Mouse (Mus musculus) Patski (cell line): ENCODE results near the gene Mier2. TPM values are rescaled to one million over a fixed set of nuclear protein-coding genes. Genes with fewer than 3 reads are reported as not detected.

Experiments used
- ATAC-seq: fragments of 100-300 bp; one replicate; pipeline ENCODE4 v1.8.0; 2021
- CTCF ChIA-PET: fragments of 350-600 bp; sonication (Branson Sonifier 250); formaldehyde crosslinking; loops from one replicate; lab custom pipeline; 2022; ENCODE audit warnings: inconsistent platforms; lab: Charles Lee
- POLR2A ChIA-PET: fragments of 350-600 bp; sonication (Branson Sonifier 250); formaldehyde crosslinking; loops from one replicate; lab custom pipeline; 2022; ENCODE audit warnings: antibody characterized with exemption, inconsistent platforms; lab: Charles Lee
- DNase-seq: peaks from one replicate; pipeline ENCODE4 v3.0.0-alpha.2; 2011; ENCODE audit warnings: low read depth, low spot score
- H3K27me3 ChIP-seq: fragments of 371-371 bp; one replicate; pipeline ENCODE4 v1.5.1; 2021
- CTCF ChIP-seq: fragments of 100-300 bp; IDR thresholded peaks from one replicate; pipeline ENCODE4 v1.5.1; 2021
- in situ Hi-C: fragments of 300-500 bp; cut with MboI; formaldehyde crosslinking; loops from 3 replicates; pipeline ENCODE4 v1.11.1; 2018; ENCODE audit warnings: low pct_unique_long_range_greater_than_20kb, mixed read lengths
- polyA plus RNA-seq: library from polyadenylated mRNA; unstranded; gene quantifications from one replicate; pipeline ENCODE4 v1.2.3, GENCODE M21; 2021

The Mier2 gene
- polyA plus RNA-seq, 1 experiment from 2014 or later, result 38.6 TPM

GRCm38 (mm10) chr10:79496701-79497288 is 58.2 kb downstream of the Mier2 start:
- POLR2A ChIA-PET, result interaction anchor here (1.0 kb wide), 1 partner anchor 31 kb away, joined by 10 read pairs; no protein-coding TSS in a partner anchor
- in situ Hi-C loops, result no loop called here
- DNase-seq, result no peak
- TF ChIP-seq CTCF, result no peak
- CTCF ChIA-PET, result no interaction called here
- H3K27me3 ChIP-seq, result peaks cover 10% of the 10 kb centered on the region
- no peak for ATAC-seq

DNA sequence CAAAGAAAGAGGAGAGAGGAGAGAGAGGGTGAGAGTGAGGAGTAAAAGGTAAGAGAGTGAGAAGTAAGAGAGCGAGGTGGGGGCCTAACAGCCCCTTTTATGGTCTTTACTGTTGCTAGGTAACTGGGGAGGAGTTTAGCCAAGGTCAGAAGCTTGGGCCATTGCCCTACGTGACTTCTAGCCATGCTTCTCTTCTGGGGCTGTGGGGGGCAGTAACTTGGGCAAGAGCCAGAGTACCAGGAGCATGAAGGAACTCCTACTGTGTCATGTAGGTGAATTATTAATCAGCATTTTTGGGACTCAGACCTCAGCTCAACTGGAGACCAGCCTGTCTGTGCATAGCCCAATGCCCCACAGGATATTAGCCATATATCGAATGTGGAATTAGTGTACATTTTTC is 59.1 kb downstream of the Mier2 start:
- peaks cover 10% of the 10 kb centered on the region for H3K27me3 ChIP-seq
- TF ChIP-seq CTCF, result no peak

More for the DNA sequence above, 59.1 kb downstream of the Mier2 start:
- ChIA-PET POLR2A (interaction anchor here (1.0 kb wide), 1 partner anchor 32 kb away, joined by 10 read pairs; no protein-coding TSS in a partner anchor), CTCF (no interaction called here)
- no peak for DNase-seq
- in situ Hi-C loops, result no loop called here
- no peak for ATAC-seq

Other genes starting within 250 kb of the Mier2 start
- not detected for gene Vmn2r82, start 198.7 kb downstream of the Mier2 start, polyA plus RNA-seq
- not detected for gene Vmn2r83, start 86.5 kb downstream of the Mier2 start, polyA plus RNA-seq
- 48.1 TPM for gene Plpp2, start 21.4 kb downstream of the Mier2 start, polyA plus RNA-seq
- not detected for gene Theg, start 32.1 kb upstream of the Mier2 start, polyA plus RNA-seq
- not detected for gene C2cd4c, start 58.8 kb upstream of the Mier2 start, polyA plus RNA-seq
- gene Shc2, start 82.7 kb upstream of the Mier2 start, polyA plus RNA-seq, result 0.04 TPM
- not detected for gene Odf3l2, start 90.5 kb upstream of the Mier2 start, polyA plus RNA-seq
- gene Madcam1, start 109.4 kb upstream of the Mier2 start, polyA plus RNA-seq, result not detected
- 62.4 TPM for gene Tpgs1, start 114.2 kb upstream of the Mier2 start, polyA plus RNA-seq
- 72.2 TPM for gene Cdc34, start 127.0 kb upstream of the Mier2 start, polyA plus RNA-seq
- 0.47 TPM for gene Gzmm, start 133.8 kb upstream of the Mier2 start, polyA plus RNA-seq
- gene Bsg, start 149.3 kb upstream of the Mier2 start, polyA plus RNA-seq, result 1,052 TPM
- 15.4 TPM for gene Hcn2, start 161.4 kb upstream of the Mier2 start, polyA plus RNA-seq
- gene Polrmt, start 191.4 kb upstream of the Mier2 start, polyA plus RNA-seq, result 44.6 TPM
- 0.63 TPM for gene Fgf22, start 199.9 kb upstream of the Mier2 start, polyA plus RNA-seq
- gene Rnf126, start 211.8 kb upstream of the Mier2 start, polyA plus RNA-seq, result 58.5 TPM
- gene Fstl3, start 222.1 kb upstream of the Mier2 start, polyA plus RNA-seq, result 2.3 TPM
- gene Prss57, start 235.8 kb upstream of the Mier2 start, polyA plus RNA-seq, result not detected
- gene Palm, start 238.4 kb upstream of the Mier2 start, polyA plus RNA-seq, result 141 TPM